Mouse (Mus musculus): Measurements from ENCODE around the gene Elmo1. TPM values are rescaled to one million over a fixed set of nuclear protein-coding genes. Genes with fewer than 3 reads are reported as not detected.

Elmo1 gene
- polyA plus RNA-seq, 1 experiment from 2014 or later = 11.2 TPM

DNA sequence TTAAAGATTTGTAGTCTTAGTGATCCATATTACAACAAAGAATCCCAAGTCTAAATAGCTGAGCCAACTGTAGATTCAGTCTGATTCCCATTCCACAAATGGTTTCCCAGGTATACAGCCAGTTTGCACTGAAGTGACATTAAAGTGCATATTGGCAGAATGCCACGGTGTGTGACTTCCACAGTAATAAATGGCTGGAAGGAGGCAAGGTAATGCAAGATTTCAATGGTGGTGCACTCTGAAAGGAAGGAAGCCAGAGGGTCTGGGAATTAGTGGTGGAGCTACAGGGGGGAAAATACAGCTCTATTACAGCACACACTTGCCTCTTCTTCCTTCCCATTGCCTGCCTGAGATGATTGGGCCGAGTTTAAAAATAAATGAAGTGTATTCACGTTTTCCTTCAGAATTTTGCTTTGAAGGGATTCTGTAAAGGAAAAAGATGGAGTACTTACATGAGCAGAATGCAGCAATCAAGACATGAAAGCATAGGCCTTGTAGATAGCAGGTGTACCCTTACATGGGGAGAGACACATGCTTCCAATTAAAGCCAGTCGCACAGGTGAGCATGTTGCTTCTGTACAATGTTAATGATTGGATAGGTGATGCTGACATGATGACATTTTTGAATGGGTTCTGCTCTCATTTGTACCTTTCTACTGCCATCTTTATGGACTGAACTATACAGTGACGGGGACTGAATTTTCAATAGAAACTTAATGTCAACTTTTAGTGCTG, 400.6 kb downstream of the Elmo1 start:
- 71% methylated on average over 5 of the region's 5 CpGs for WGBS
- Histone ChIP-seq H3K4me1 (no peaks in the 10 kb centered on the region), H3K27ac (no peak overlapping the region), H3K27me3 (replicated peaks) (no peaks in the 10 kb centered on the region), H3K36me3 (no peaks in the 10 kb centered on the region), H3K4me3 (replicated peaks) (no peak overlapping the region), H3K9me3 (no peaks in the 10 kb centered on the region), H3K4me2 (no peak overlapping the region), H3K9ac (no peak overlapping the region)
- no peak for ATAC-seq (ENCODE audit: insufficient read depth, low FRiP score, low read depth)

DNA sequence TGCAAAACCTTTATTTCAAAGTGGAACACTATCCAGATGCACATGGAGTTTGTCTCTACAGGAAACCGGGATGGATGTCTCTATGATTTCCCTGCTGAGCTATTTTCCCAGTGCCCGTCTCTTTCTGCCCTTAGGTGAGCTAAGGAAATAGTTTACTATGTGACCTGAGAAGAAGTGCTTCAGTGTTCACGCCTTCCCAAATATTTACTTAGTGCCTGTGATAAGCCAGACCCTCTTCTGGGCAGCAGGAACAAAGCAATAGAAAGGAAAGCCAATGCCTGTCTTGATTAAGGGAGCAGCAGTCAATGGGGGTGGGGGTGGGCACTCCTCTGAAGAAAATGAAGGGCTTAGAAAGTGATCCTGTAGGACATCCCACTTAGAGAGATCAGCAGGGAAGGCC, 401.3 kb downstream of the Elmo1 start:
- 36% methylated on average over 3 of the region's 3 CpGs for WGBS
- Histone ChIP-seq H3K9ac (no peak overlapping the region), H3K4me1 (no peaks in the 10 kb centered on the region), H3K4me2 (no peak overlapping the region), H3K9me3 (no peaks in the 10 kb centered on the region), H3K27me3 (replicated peaks) (no peaks in the 10 kb centered on the region), H3K36me3 (no peaks in the 10 kb centered on the region), H3K27ac (no peak overlapping the region), H3K4me3 (replicated peaks) (no peak overlapping the region)
- ATAC-seq (ENCODE audit: insufficient read depth, low FRiP score, low read depth) = peak; percentile 63

DNA sequence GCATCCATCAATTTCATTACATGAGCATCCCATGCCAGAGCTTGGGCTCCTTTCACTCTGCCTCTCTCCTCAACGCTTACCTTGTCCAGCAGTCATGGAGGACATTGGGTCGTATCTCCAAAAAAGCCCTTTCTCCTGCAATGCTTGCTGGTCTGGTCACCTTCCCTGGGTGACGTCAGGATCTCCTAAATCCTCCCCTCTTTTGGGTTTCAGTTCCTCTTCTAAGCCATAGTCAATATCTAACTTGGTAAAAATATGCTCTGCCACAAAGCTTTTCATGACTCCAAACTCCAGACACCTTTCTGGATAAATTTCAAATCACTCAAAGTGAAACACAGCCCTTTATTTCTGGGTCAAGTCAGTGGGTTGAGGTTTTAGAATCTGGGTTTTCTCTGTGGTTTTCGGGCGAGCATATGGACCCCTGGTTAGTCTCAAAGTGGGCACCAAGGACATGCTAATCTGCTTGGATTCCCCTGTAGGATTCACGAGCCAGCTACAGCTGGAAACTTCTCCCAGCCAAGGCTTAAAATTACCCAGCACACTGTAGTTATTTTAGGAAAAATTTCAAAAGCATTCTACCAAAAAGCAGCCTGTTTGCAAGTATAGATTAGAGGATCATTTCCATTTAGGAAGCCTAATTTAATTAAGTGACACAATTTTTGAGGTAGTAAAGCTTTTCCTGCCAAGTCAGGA, 403.8 kb downstream of the Elmo1 start:
- ATAC-seq (ENCODE audit: insufficient read depth, low FRiP score, low read depth) = no peak
- no peaks in the 10 kb centered on the region for H3K9me3 ChIP-seq
- 71% methylated on average over 6 of the region's 6 CpGs for WGBS
- H3K4me2 ChIP-seq = no peak overlapping the region
- H3K27ac ChIP-seq = no peak overlapping the region
- H3K27me3 ChIP-seq (replicated peaks) = no peaks in the 10 kb centered on the region
- no peak overlapping the region for H3K4me3 ChIP-seq (replicated peaks)
- no peaks in the 10 kb centered on the region for H3K36me3 ChIP-seq
- no peak overlapping the region for H3K9ac ChIP-seq
- no peaks in the 10 kb centered on the region for H3K4me1 ChIP-seq

DNA sequence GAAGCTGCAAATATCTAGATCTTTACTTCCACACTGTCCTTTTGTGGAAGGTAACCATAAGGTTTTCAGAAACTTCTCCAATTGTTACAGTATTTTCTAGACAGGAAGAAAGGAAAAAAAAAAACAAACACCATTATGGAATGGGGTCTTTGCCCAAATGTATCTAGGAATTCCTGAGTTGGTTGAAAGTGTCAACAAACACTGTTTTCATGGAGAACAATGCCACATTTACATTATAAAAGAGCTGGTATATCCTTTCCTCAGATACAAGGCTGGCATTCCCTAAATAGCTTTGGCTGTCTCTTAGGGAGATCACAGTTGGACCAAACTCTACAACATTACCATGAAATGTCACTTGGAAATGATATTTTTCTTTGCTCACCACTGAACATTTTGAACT, 411.5 kb downstream of the Elmo1 start:
- ATAC-seq (ENCODE audit: insufficient read depth, low FRiP score, low read depth) = no peak
- Histone ChIP-seq H3K36me3 (no peaks in the 10 kb centered on the region), H3K4me3 (replicated peaks) (no peak overlapping the region), H3K4me1 (no peaks in the 10 kb centered on the region), H3K27me3 (replicated peaks) (no peaks in the 10 kb centered on the region), H3K9me3 (no peaks in the 10 kb centered on the region), H3K27ac (no peak overlapping the region), H3K9ac (no peak overlapping the region), H3K4me2 (no peak overlapping the region)

DNA sequence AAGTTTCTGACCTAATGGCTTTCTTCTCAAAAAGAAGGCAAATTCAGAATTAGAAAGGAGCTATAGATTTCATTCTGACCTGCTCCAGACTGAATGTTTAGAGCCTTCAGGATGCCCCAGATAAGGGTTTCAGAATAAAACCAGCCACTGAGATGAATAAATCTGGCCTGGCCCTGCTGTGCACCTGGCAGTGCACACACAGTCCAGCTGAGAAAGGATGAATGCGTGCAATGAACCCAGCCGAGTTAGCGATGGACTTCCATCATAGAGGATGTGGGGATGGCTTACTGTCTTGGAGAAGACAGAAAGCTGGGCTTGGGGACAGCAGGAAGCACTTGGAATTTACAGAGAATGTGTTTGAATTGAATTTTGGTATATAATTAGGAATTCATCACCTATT, 413.0 kb downstream of the Elmo1 start:
- no peaks in the 10 kb centered on the region for H3K4me1 ChIP-seq
- no peak for ATAC-seq (ENCODE audit: insufficient read depth, low FRiP score, low read depth)
- H3K9ac ChIP-seq = no peak overlapping the region
- no peak overlapping the region for H3K4me2 ChIP-seq
- no peak overlapping the region for H3K4me3 ChIP-seq (replicated peaks)
- H3K27ac ChIP-seq = no peak overlapping the region
- WGBS = 88% methylated on average over 3 of the region's 3 CpGs
- H3K9me3 ChIP-seq = no peaks in the 10 kb centered on the region
- no peaks in the 10 kb centered on the region for H3K27me3 ChIP-seq (replicated peaks)
- no peaks in the 10 kb centered on the region for H3K36me3 ChIP-seq

DNA sequence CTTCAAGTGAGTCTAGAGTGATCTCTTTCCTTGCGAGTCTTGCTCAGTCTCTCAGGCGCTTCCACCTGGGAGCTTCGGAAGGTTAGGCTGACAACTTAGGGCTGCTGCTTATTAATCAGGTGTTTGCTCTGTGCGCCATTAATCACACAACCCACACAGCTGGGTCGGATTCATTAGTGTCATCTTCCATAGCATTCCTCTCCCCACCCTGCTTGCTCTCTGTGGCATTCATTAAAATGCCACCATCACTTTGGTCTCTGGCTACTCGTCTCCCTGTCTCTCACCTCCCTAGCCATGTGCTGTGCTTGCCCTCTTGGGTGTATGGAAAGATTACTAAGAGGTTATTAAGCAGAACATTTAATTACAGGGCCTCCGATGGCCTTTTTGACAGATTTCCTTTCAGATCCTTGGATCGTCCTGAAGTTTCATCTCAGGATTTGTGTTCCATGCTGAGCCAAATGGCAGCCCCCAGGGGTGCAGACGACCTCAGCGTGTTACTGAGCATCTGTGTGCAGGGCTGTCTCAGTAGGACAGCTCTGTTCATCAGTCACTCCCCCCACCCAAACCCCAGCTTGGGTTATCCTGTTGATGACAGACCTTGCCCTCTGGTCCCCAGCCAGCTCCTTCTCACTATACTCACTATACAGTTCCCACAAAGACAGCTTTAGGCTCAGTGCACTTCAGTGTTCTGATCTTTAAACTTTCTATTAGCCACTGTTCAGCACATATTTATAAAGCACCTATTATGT, 417.2 kb downstream of the Elmo1 start:
- WGBS = 55% methylated on average over 10 of the region's 10 CpGs
- H3K9me3 ChIP-seq = no peaks in the 10 kb centered on the region
- ATAC-seq (ENCODE audit: insufficient read depth, low FRiP score, low read depth) = no peak

DNA sequence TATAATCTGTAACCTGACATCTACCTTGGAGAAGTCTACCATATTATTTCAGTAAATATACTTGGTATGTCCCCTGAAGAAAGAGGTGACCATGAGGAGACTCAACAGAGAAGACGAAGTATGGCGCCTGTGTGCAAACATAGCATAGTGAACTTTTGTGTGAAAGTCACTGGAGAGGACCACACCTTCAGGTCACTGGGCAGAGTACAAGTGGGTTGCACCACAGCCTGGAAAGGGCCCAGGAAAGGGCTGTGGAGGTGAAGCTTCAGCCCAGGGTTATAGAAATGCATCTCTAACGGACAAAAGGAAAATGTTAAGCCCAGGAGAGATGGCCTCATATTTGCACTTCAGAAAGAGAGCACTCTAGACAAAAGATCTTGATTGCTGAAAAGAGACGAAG, 420.6 kb downstream of the Elmo1 start:
- Histone ChIP-seq H3K4me3 (replicated peaks) (no peak overlapping the region), H3K9ac (no peak overlapping the region), H3K4me2 (no peak overlapping the region), H3K4me1 (no peaks in the 10 kb centered on the region), H3K27me3 (replicated peaks) (no peaks in the 10 kb centered on the region), H3K9me3 (no peaks in the 10 kb centered on the region), H3K27ac (no peak overlapping the region), H3K36me3 (no peaks in the 10 kb centered on the region)
- ATAC-seq (ENCODE audit: insufficient read depth, low FRiP score, low read depth) = no peak
- WGBS = 85% methylated on average over 4 of the region's 4 CpGs

More for the DNA sequence above, 417.2 kb downstream of the Elmo1 start:
- Histone ChIP-seq H3K4me1 (no peaks in the 10 kb centered on the region), H3K4me3 (replicated peaks) (no peak overlapping the region), H3K4me2 (no peak overlapping the region), H3K9ac (no peak overlapping the region), H3K27me3 (replicated peaks) (no peaks in the 10 kb centered on the region), H3K36me3 (no peaks in the 10 kb centered on the region), H3K27ac (no peak overlapping the region)

DNA sequence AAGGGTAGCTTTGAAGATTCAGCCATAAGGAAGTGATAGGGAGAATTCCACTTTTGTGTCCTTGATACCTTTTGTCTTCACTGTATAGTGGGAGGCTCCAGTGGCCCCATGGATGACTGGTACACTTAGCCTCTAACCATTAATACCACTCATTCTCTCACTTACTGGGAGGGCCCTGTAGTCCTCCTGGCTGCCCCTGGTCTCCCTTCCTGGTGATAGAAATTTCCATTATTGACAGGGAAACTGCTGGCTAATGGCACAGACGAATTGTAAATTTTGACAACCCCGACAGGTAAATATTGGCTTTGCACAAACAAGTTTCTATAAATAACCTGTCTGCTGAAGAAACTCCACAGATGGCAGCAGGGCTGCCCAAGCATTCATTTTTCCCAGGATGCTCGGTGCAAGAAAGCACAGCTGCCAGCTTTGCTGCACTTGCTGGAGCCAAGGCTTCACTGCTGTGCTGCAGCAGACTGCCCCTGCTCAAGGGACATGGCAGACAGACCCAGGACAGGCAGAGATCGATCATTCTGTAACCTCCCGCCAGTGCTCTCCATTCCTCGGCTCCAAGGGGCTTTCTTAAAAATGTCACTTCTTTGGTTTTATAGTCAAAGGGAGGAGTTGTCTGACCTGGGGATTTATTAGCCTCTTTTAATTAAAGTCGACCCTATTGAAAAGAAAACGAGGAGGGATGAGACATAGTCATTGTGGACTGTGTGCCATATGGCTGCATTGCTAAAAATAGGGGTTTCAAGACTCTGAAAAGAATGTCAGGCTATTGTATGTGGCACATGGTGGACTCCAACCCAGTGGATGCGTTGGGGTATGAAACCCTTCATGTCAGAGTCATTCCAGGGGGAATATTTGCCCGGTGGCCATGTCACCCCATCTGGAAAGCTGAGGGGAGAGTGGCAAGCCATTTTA, 422.2 kb downstream of the Elmo1 start:
- H3K9me3 ChIP-seq = no peaks in the 10 kb centered on the region
- H3K36me3 ChIP-seq = no peaks in the 10 kb centered on the region
- no peak overlapping the region; the same call in 1 of the 2 replicates for H3K27ac ChIP-seq
- H3K4me3 ChIP-seq (replicated peaks) = no peak overlapping the region
- no peak overlapping the region for H3K4me2 ChIP-seq
- WGBS = 45% methylated on average over 10 of the region's 10 CpGs
- H3K27me3 ChIP-seq (replicated peaks) = no peaks in the 10 kb centered on the region
- peak; percentile 85 for ATAC-seq (ENCODE audit: insufficient read depth, low FRiP score, low read depth)
- no peak overlapping the region for H3K9ac ChIP-seq
- no peaks in the 10 kb centered on the region for H3K4me1 ChIP-seq

DNA sequence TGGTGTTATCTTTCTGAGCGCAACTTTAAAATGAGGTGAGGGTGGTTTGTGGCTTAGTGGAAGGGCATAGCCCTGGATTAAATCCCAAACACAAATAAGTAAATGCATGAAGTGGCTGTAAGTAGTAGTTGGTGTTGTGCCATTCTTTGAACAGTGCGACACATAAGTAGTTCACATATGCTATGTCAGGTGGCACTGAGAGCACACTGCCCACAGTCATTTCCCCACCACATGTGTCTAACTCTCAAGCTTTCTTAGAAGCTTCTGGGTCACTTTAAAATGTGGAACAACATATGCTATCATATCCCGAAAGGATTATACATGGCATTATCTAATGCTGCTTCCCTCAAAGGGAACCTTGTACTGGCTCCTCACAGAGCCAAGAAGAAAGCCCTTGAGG, 424.3 kb downstream of the Elmo1 start:
- H3K36me3 ChIP-seq = no peaks in the 10 kb centered on the region
- no peak overlapping the region for H3K4me2 ChIP-seq
- no peaks in the 10 kb centered on the region for H3K4me1 ChIP-seq
- WGBS = 88% methylated on average over 3 of the region's 3 CpGs
- H3K4me3 ChIP-seq (replicated peaks) = no peak overlapping the region
- no peak for ATAC-seq (ENCODE audit: insufficient read depth, low FRiP score, low read depth)
- H3K9me3 ChIP-seq = no peaks in the 10 kb centered on the region
- H3K27me3 ChIP-seq (replicated peaks) = no peaks in the 10 kb centered on the region
- no peak overlapping the region for H3K9ac ChIP-seq
- no peak overlapping the region for H3K27ac ChIP-seq

DNA sequence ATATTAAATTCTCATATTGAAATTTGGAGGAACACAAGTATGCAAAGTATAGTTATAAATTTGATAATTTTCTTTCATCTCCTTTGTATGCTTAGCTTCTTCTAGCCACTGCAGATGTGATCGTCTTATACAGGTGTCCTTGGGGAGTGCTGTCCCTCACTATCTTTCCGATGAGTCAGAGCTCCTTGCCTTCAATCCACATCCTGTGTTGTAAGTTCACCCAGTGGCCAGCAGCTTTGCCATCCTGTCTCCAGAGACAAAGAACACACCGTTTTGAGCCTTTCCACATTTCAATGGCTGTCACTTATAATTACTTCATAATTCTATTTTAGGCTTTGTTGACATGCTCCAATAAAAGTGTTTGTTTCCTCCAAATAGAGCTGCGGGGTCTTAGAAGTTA, 425.7 kb downstream of the Elmo1 start:
- no peaks in the 10 kb centered on the region for H3K36me3 ChIP-seq
- H3K9ac ChIP-seq = no peak overlapping the region
- no peaks in the 10 kb centered on the region for H3K9me3 ChIP-seq
- no peaks in the 10 kb centered on the region for H3K27me3 ChIP-seq (replicated peaks)
- H3K4me3 ChIP-seq (replicated peaks) = no peak overlapping the region
- 74% methylated on average over 4 of the region's 4 CpGs for WGBS
- no peak for ATAC-seq (ENCODE audit: insufficient read depth, low FRiP score, low read depth)
- no peak overlapping the region for H3K27ac ChIP-seq
- no peak overlapping the region for H3K4me2 ChIP-seq
- no peaks in the 10 kb centered on the region for H3K4me1 ChIP-seq

DNA sequence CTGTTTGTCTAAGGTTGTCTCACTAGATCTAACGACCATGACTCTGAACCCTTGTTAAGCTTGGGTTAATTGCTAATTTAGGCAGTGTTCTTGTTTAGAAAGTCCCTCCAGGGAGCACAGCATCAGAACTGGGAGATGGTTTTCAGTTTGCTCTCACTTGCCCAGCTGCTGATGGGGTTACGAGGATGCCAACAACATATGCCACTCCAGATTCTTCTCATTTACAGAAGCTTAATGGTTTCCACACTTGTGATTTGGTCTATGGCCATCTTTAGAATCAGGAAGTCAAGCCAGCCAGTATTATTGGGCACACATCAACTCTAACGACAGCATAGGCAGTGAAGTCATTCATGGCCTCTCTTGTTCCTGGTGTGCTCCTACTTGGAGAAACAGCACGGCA, 427.3 kb downstream of the Elmo1 start:
- no peak overlapping the region for H3K9ac ChIP-seq
- H3K9me3 ChIP-seq = no peaks in the 10 kb centered on the region
- H3K4me3 ChIP-seq (replicated peaks) = no peak overlapping the region
- no peaks in the 10 kb centered on the region for H3K36me3 ChIP-seq
- no peak for ATAC-seq (ENCODE audit: insufficient read depth, low FRiP score, low read depth)
- H3K27me3 ChIP-seq (replicated peaks) = no peaks in the 10 kb centered on the region
- 81% methylated on average over 4 of the region's 4 CpGs for WGBS
- no peak overlapping the region for H3K4me2 ChIP-seq
- no peaks in the 10 kb centered on the region for H3K4me1 ChIP-seq
- H3K27ac ChIP-seq = no peak overlapping the region

Measured in stomach, embryonic 15.5 days (tissue).